Mouse (Mus musculus) heart, adult 2 months (tissue): ENCODE results near the gene P2ry12.

Experiments
- CTCF ChIP-seq: fragments of 200-600 bp; IDR thresholded peaks from 2 replicates; pipeline ENCODE4 v1.8.1; 2022; ENCODE audit warnings: antibody characterized with exemption, mild to moderate bottlenecking, moderate library complexity
- POLR2A ChIP-seq: fragments of 200-500 bp; IDR thresholded peaks from 2 replicates; pipeline ENCODE4 v1.6.1; 2011; ENCODE audit warnings: mild to moderate bottlenecking, low read depth, low read length, control low read depth; ENCODE audit not compliant: insufficient read depth

DNA sequence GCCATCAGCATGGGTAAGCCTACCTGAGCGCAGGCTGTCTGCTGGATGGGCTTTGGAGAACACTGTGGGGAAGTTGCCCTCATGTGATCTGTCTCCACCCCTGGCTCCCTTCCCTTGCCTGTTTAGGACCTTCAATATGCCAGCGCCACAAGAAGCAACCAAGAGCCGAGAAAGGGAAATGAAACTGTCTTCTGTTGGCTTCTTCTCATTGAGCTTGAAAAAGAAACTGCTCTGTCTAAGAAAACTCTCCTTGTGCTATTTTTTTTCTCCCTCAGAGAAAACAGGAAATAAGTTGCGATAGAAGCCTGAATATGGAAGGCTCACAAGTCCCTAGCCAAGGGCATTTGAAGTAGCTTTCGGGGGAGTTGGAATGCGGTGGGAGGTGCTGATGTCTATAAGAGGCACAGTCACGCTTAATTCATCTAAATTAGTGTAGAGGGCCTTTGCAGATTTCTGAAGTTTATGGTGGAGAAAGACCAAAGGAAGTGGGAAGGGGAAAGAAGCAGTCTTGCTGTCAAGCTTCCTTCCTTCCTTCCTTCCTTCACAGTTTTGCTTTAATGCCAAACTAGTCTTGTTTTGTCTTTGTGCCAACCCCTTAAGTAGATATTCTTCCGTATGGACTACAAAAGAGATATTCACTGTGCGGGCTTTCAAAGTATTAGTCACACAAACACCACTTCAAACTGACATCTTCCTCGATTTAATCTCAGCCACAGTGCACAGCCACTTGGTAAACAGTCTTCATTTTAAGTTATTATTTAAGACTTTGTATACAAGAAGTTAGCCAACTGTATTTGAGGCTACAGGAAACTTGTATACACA, 33.7 kb downstream of the P2ry12 start:
- TF ChIP-seq POLR2A (no peak), CTCF (no peak)
